Mouse (Mus musculus) heart, embryonic 11.5 days (tissue): Measurements from ENCODE around the gene Pot1b. TPM values are rescaled to one million over a fixed set of nuclear protein-coding genes. Genes with fewer than 3 reads are reported as not detected.
A peak's percentile ranks its signal among the peaks of the same experiment; 100 is the strongest.

Source experiments
- ATAC-seq: fragments of 200-750 bp; cut with Nextera tagmentation; replicated peaks from 2 replicates; pipeline ENCODE4 v1.8.0; 2017; ENCODE audit warnings: moderate library complexity; ENCODE audit not compliant: insufficient number of reproducible peaks, low FRiP score, low TSS enrichment
- H3K27ac ChIP-seq: fragments of 300-500 bp; sonication (generic); 2 replicates; pipeline ENCODE4 v1.5.1; 2014; ENCODE audit warnings: mild to moderate bottlenecking, low read depth, low read length
- H3K27me3 ChIP-seq: fragments of 300-500 bp; sonication (generic); 2 replicates; pipeline ENCODE4 v1.6.1; 2014; ENCODE audit warnings: mild to moderate bottlenecking, low read length, mixed read lengths; ENCODE audit not compliant: control insufficient read depth, insufficient read depth
- H3K36me3 ChIP-seq: fragments of 300-500 bp; sonication (generic); 2 replicates; pipeline ENCODE4 v1.6.1; 2014; ENCODE audit warnings: mild to moderate bottlenecking, low read length, moderate library complexity, mixed read lengths; ENCODE audit not compliant: control insufficient read depth, insufficient read depth
- H3K4me1 ChIP-seq: fragments of 300-500 bp; sonication (generic); 2 replicates; pipeline ENCODE4 v1.6.1; 2014; ENCODE audit warnings: low read length; ENCODE audit not compliant: control insufficient read depth, insufficient read depth
- H3K4me2 ChIP-seq: fragments of 300-500 bp; sonication (generic); 2 replicates; pipeline ENCODE4 v1.6.1; 2014; ENCODE audit warnings: mild to moderate bottlenecking, moderate library complexity
- H3K4me3 ChIP-seq: fragments of 300-500 bp; sonication (generic); 2 replicates; pipeline ENCODE4 v1.5.1; 2014; ENCODE audit warnings: low read depth, low read length
- H3K9ac ChIP-seq: fragments of 300-500 bp; sonication (generic); 2 replicates; pipeline ENCODE4 v1.6.1; 2014; ENCODE audit warnings: mild to moderate bottlenecking, low read depth, low read length, moderate library complexity
- H3K9me3 ChIP-seq: fragments of 300-500 bp; sonication (generic); replicated peaks from 2 replicates; pipeline ENCODE4 v1.6.1; 2016; ENCODE audit warnings: low read length; ENCODE audit not compliant: control insufficient read depth
- whole genome bisulfite sequencing: fragments of 180-500 bp; shearing (Covaris S2); extraction: QIAGEN DNeasy Blood & Tissue Kit; methylation state at CpG from one replicate; pipeline ENCODE4 v1.1.7; 2014; ENCODE audit not compliant: insufficient replicate concordance; 5-methylcytosine and 5-hydroxymethylcytosine counted together
- polyA plus RNA-seq: library from polyadenylated mRNA; unstranded; fragments of >200 nt; fragmentation: Nextera tagmentation; extraction: Ambion mirVana; gene quantifications from 2 replicates; pipeline ENCODE4 v1.2.1, GENCODE M21; 2014

Pot1b gene
- polyA plus RNA-seq, 1 experiment from 2014 or later = 6.2 TPM

DNA sequence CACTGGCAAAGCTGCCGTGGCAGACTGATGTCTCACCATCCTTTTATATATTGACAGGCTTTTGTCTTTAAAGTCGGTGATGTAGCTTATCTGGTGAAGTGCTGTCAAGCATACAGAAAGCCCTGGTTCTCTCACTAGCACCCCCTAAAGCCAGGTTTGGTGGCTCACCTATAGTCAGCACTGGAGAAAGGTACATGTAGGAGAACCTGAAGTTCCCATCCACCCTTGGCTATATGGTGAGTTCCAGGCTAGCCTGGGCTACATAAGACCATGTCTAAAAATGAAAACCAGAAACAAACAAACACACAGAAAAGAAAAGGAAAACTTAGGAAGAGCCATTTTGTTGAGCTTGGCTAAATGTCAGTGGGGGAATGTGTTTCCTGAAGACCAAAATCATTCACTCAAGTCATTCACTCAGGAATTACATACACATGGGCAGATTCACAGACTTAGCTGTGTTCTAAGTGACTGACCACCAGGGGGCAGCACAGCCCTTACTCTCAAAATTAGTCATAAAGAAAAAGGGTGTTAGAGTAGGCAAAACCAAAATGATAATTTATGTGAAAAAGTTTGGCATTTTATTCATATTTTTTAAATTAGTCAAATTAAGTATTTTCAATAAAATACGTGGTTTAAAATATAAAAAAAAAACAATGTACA, 10.1 kb downstream of the Pot1b start:
- Histone ChIP-seq H3K4me2 (no peak overlapping the region), H3K9me3 (no peaks in the 10 kb centered on the region), H3K4me1 (no peaks in the 10 kb centered on the region), H3K9ac (no peak overlapping the region), H3K27me3 (no peaks in the 10 kb centered on the region), H3K4me3 (no peak overlapping the region), H3K27ac (no peak overlapping the region), H3K36me3 (no peaks in the 10 kb centered on the region)
- no peak for ATAC-seq
- 64% methylated on average over 3 of the region's 3 CpGs for WGBS

- 78% methylated on average over 2 of the region's 2 CpGs for WGBS
Measured at GRCm38 (mm10) chr17:55699388-55699787, 13.0 kb downstream of the Pot1b start.

GRCm38 (mm10) chr17:55661099-55661498, 51.3 kb downstream of the Pot1b start:
- no peaks in the 10 kb centered on the region for H3K27me3 ChIP-seq
- H3K27ac ChIP-seq = no peak overlapping the region
- H3K36me3 ChIP-seq = no peaks in the 10 kb centered on the region
- no peak overlapping the region for H3K4me3 ChIP-seq
- no peak overlapping the region for H3K4me2 ChIP-seq
- ATAC-seq = peak; percentile 57; the same call in 1 of the 2 replicates
- no peak overlapping the region for H3K9ac ChIP-seq
- no peaks in the 10 kb centered on the region for H3K4me1 ChIP-seq
- no peaks in the 10 kb centered on the region for H3K9me3 ChIP-seq
- 74% methylated on average over 2 of the region's 2 CpGs for WGBS

More at GRCm38 (mm10) chr17:55699388-55699787, 13.0 kb downstream of the Pot1b start:
- no peak for ATAC-seq
- Histone ChIP-seq H3K36me3 (no peaks in the 10 kb centered on the region), H3K9ac (no peak overlapping the region), H3K27ac (no peak overlapping the region), H3K9me3 (no peaks in the 10 kb centered on the region), H3K27me3 (no peaks in the 10 kb centered on the region), H3K4me3 (no peak overlapping the region), H3K4me1 (no peaks in the 10 kb centered on the region), H3K4me2 (no peak overlapping the region)

DNA sequence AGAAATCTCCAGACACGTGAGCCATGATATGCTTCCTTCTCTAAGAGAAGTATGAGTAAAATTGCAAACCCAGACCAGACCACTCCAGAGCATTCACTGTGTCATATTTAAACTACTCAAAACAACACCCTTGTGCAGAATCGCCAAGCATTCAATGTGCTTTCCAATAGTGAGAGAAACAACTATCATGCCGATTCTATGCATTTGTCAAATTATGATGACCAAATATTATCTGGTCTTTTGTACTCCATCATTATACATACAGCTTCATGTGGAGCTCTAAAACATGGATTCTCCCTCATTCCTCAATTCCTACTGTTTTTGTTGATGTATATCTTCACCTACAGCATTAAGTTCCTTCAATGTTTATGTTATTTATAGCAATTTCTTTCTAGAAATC, 87.3 kb downstream of the Pot1b start, which contains the start of gene Vmn2r118:
Vmn2r118 (minus strand) TSS at position 101 of the 400 bp plus-strand sequence.
- H3K4me3 ChIP-seq = no peak within 1 kb of the TSS
- H3K36me3 ChIP-seq = no peaks in the 10 kb centered on the region
- no peaks in the 10 kb centered on the region for H3K9me3 ChIP-seq
- no peak within 1 kb of the TSS for H3K4me2 ChIP-seq
- ATAC-seq = no peak
- no peak within 1 kb of the TSS for H3K27ac ChIP-seq
- H3K4me1 ChIP-seq = no peaks in the 10 kb centered on the region
- 77% methylated on average over 3 of the region's 3 CpGs for WGBS
- no peaks in the 10 kb centered on the region for H3K27me3 ChIP-seq
- no peak within 1 kb of the TSS for H3K9ac ChIP-seq

Other genes starting within 250 kb of the Pot1b start
- gene Vmn2r118, start 87.4 kb downstream of the Pot1b start, polyA plus RNA-seq = not detected in 2 replicates
- gene Adgre4, start 37.4 kb upstream of the Pot1b start, polyA plus RNA-seq = 0.17 TPM in 1 of 2 replicates, not detected in the other
- gene Zfp119a, start 166.3 kb upstream of the Pot1b start, polyA plus RNA-seq = 6.2 and 7.7 TPM in 2 replicates
- gene Zfp959, start 179.5 kb upstream of the Pot1b start, polyA plus RNA-seq = 9.4 and 9.6 TPM in 2 replicates
- 3.6 and 4.1 TPM in 2 replicates for gene Zfp119b, start 236.9 kb upstream of the Pot1b start, polyA plus RNA-seq
- gene Ebi3, start 240.0 kb upstream of the Pot1b start, polyA plus RNA-seq = 0.19 and 0.20 TPM in 2 replicates
- 15.5 and 18.1 TPM in 2 replicates for gene Yju2, start 246.5 kb upstream of the Pot1b start, polyA plus RNA-seq